Mouse (Mus musculus): ENCODE measurements around the gene Nop56. TPM values are rescaled to one million over a fixed set of nuclear protein-coding genes. Genes with fewer than 3 reads are reported as not detected.

Gene Nop56
- total RNA-seq, 1 experiment from 2014 or later, result 557 TPM

DNA sequence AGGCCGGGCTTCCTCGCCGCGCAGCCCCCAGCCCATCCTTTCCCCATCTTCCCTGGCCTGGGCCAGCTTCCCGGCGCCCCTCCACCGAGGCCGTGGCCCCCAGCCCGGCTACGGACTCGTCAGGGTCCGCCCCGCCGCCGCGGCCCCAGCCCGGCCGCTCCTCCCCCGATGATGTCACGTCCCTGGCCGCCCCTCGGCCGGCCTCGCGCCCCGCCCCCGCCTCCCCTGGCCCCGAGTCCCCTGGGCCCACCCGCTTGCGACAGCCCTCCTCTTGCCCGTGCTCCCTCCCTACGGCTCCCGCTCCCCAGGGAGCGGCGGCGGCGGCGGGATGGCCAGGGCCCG is 20.7 kb downstream of the Nop56 start, which contains the start of gene Ebf4:
TSS of gene Ebf4 (plus strand) at position 234 of the 342 bp plus-strand sequence.
- no peak for ATAC-seq (replicated peaks; ENCODE audit: low read depth, poor library complexity, severe bottlenecking)

GRCm38 (mm10) chr2:130295331-130296133 is 21.3 kb downstream of the Nop56 start:
- ATAC-seq (replicated peaks; ENCODE audit: low read depth, poor library complexity, severe bottlenecking), result no peak

DNA sequence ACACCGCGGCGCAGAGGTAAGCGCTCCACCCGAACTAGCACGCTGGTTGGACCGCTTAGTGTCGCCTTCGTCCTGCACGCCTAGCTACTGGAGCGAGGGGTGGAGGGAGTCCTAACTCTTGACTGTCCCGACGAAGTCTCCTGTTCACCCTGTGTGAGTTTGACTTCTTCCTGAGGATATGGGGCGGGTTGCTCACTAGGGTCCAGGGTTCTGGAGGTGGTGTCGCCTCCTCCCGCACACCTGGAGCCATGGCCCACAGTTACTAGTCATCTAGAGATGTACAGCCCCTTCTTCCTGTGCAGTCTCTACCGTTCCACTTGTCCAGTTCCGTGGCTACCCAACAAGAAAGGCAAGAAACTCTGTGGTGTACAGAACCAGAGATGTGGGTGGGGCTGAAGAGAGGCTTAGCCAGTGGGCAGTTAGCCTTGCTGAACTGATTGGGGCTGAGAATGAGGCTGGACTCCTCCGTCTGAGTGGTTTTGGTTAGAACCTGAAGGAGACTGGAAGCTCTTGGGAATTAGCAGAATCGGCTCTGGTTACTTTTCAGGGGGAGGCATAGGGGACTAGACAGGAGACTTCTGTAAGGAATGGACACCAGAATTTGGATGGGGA is 22.0 kb downstream of the Nop56 start:
- no peak for ATAC-seq (replicated peaks; ENCODE audit: low read depth, poor library complexity, severe bottlenecking)

DNA sequence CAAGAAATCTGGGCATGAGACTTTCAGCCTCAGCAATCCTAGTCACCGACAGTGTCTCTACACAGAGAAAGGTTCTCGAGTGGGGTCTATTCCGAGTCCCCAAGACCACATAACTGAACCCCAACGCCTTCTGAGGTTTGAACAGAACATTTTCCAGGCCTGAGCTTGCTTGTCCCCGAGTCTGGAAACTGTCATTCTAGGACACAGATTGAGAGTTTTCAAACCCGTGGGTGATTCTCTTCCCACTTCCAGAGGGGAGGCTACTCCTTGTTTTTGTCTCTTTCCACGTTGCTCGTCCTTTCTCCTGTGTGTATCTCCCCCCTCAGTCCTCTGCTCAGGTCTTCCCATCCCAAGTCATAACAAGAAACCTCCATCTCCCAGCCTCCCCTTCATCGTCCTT is 23.4 kb downstream of the Nop56 start:
- no peak for ATAC-seq (replicated peaks; ENCODE audit: low read depth, poor library complexity, severe bottlenecking)

GRCm38 (mm10) chr2:130303014-130303413 is 28.8 kb downstream of the Nop56 start:
- ATAC-seq (replicated peaks; ENCODE audit: low read depth, poor library complexity, severe bottlenecking), result no peak

DNA sequence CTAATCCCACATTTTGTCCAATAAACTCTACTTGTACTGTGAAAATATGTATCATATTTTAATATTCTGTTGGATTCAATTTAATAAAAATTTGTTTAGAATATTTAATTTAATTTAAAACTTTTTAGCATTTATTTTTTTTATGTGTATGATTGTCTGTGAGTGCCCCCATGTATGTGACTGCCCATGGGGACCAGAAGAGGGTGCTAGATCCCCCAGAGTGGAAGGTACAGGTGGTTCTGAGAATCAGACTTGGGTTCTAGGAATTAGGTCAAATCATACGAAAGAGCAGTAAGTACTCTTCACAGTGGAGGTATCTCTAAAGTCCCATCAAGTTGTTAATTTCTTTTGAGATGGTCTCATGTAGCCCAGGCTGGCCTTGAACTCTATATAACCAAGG is 52.8 kb downstream of the Nop56 start:
- no peak for ATAC-seq (replicated peaks; ENCODE audit: low read depth, poor library complexity, severe bottlenecking)

Other genes starting within 250 kb of the Nop56 start
- gene Tgm6, start 162.0 kb upstream of the Nop56 start, total RNA-seq (2017), result not detected in 2 replicates
- 206 and 212 TPM in 2 replicates for gene Snrpb, start 95.0 kb upstream of the Nop56 start, total RNA-seq (2017)
- gene Tmc2, start 79.2 kb upstream of the Nop56 start, total RNA-seq (2017), result not detected in 2 replicates
- 110 and 134 TPM in 2 replicates for gene Idh3b, start 10.1 kb downstream of the Nop56 start, total RNA-seq (2017)
- gene Ebf4, start 20.7 kb downstream of the Nop56 start, total RNA-seq (2017), result not detected in 2 replicates
- gene Cpxm1, start 123.1 kb downstream of the Nop56 start, total RNA-seq (2017), result 0.82 and 4.8 TPM in 2 replicates
- gene Gm28372, start 130.8 kb downstream of the Nop56 start, total RNA-seq (2017), result not detected in 2 replicates
- not detected in 2 replicates for gene 1700020A23Rik, start 130.8 kb downstream of the Nop56 start, total RNA-seq (2017)
- not detected in 2 replicates for gene Tmem239, start 132.0 kb downstream of the Nop56 start, total RNA-seq (2017)
- gene Vps16, start 149.9 kb downstream of the Nop56 start, total RNA-seq (2017), result 111 and 115 TPM in 2 replicates
- 9.0 and 14.7 TPM in 2 replicates for gene Pced1a, start 150.3 kb downstream of the Nop56 start, total RNA-seq (2017)
- gene Ptpra, start 175.8 kb downstream of the Nop56 start, total RNA-seq (2017), result 88.0 and 117 TPM in 2 replicates